Mouse (Mus musculus): ENCODE measurements around the gene Atf7ip.

DNA sequence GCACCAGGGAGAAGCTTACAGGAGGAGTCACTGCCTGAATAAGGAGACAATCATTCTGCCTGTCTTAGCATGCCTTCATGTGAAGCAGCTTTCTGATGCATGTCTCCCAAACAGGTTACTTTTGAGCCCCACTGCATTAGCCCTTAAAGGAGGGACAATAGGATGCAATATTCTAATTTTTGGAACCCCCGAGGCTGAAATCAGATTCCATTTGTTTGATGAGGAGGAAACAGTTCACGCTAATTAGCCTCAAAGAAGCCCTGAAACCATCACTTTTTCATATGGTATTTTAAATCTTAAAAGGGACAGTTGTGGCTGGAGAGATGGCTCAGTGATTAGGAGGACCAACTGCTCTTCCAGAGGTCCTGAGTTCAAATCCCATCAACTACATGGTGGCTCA lies 22.4 kb upstream of the Atf7ip start:
- no peak for TF ChIP-seq CTCF (IDR thresholded peaks at IDR 0.05; ENCODE audit: low read depth)
- no peak for TF ChIP-seq EP300 (optimal IDR thresholded peaks at IDR 0.05)

All from stomach, postnatal 0 days (tissue).